Mouse (Mus musculus) cortical plate, adult 2 months (tissue): Measurements from ENCODE around the gene Fars2.

Experiments used
- CTCF ChIP-seq: fragments of 200-500 bp; IDR thresholded peaks from 2 replicates; pipeline ENCODE4 v1.5.1; 2011; ENCODE audit warnings: mild to moderate bottlenecking, control low read depth, low read length; ENCODE audit not compliant: insufficient read depth; ENCODE audit errors: extremely low read depth
- POLR2A ChIP-seq: fragments of 200-500 bp; IDR thresholded peaks from 2 replicates; pipeline ENCODE4 v1.6.1; 2011; ENCODE audit warnings: mild to moderate bottlenecking, low read length, control low read depth; ENCODE audit not compliant: insufficient read depth; ENCODE audit errors: extremely low read depth

- TF ChIP-seq CTCF (no peak), POLR2A (no peak)
Measured at GRCm38 (mm10) chr13:36720297-36721017, 603.2 kb downstream of the Fars2 start.
